Mouse (Mus musculus) thymus, postnatal 25 days (tissue): ENCODE measurements around the gene Thy1.

Experiments used
- DNase-seq: peaks from one replicate; pipeline ENCODE4 v3.0.0; 2022

Gene Thy1

DNA sequence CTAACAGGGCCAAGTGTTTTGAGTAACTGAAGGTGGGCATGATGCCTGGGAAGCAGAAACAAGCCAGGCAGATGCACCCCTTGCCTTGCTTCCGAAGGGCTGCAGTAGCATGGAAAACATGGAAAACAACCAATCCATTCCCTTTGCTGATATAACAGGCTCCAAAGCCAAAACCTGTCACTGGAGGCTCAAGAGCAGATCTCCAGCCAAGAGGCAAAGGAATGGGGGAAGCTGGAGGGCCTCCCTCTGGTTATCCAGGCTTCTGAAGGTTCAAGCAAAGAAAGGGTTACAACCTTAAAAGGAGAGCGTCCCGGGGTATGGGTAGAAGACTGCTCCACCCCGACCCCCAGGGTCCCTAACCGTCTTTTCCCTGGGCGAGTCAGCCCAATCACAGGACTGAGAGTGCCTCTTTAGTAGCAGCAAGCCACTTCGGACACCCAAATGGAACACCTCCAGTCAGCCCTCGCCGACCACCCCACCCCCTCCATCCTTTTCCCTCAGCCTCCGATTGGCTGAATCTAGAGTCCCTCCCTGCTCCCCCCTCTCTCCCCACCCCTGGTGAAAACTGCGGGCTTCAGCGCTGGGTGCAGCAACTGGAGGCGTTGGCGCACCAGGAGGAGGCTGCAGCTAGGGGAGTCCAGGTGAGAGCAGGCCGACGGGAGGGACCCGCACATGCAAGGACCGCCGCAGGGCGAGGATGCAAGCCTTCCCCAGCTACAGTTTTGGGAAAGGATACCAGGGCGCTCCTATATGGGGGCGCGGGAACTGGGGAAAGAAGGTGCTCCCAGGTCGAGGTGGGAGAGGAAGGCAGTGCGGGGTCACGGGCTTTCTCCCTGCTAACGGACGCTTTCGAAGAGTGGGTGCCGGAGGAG, at the start of gene Thy1:
Gene Thy1 (plus strand): TSS at position 549 of the 872 bp plus-strand sequence.
- peak; percentile 87 for DNase-seq

DNA sequence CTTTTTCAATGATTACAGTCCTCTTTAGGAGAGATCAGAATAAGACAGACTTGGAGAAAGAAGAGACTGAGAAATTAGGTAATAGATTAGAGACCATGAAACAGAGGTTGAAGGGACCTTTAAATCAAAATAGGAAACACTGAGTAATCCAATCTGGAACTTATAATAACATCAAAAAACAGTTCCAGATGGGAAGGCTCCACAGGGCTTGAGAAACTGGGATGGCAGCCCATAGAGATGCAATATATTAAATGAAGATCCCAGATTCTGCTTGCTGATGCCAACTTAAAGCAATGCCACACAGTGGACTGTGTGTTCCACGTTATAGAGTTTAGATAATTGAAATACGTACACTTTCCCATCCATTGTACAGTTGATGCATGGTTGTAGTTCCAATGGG, 45.5 kb upstream of the Thy1 start:
- DNase-seq, result no peak

DNA sequence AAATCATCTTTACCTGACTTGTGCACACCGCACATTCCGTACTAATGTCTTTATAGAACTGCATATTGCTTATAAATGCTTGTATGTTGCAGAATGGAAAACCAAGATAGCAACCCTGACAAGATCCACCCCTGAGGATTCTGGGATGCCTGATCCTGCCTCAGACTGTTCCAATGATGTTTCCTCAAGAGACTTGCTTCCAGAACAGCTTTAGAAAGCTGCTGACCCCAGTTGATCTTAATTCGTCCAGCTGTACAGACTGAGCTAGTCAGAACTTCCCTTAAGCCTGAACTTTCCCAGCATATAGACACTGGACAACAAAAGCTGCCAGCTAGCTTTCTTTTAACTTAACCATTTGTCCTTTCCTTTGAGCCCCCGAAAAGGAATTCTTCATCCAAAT, 44.3 kb upstream of the Thy1 start:
- DNase-seq, result no peak

DNA sequence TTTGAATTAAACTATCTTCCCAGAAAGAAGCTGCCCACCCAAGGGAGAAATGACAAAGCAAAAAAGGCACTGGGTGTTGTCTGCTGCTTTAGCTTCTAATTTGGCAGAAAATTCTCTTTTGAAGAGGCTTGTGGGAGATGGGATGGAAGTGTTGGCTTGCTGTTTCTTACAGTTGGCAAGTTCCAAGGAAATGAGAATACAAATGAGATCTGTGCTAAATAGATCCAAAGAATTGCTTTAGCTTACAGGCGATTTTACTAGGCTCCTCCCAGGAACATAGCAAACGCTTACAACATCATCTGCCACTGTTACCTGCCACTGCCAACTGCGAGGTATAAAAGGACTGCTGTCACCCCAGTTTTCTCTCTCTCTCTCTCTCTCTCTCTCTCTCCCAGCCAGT, 38.8 kb upstream of the Thy1 start:
- no peak for DNase-seq

DNA sequence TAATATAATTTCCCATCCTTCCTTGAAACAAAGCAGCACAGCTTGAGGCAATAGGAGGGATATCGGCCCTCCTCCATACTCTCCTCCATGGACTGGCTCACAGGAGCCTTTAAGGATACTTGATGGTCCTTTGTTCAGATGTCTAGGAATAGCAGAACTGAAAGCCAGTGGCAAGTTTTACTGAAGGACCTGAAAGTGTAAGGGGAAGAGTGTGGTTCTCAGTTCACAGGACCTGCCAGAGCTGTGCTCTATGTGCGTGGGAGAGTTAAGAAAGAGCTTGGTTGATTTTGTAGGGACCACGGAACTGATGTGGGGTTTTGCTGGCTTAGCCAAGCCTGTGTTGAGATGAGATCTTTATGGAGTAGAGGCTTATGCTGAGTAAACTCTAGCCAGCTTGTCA, 37.9 kb upstream of the Thy1 start:
- no peak for DNase-seq

DNA sequence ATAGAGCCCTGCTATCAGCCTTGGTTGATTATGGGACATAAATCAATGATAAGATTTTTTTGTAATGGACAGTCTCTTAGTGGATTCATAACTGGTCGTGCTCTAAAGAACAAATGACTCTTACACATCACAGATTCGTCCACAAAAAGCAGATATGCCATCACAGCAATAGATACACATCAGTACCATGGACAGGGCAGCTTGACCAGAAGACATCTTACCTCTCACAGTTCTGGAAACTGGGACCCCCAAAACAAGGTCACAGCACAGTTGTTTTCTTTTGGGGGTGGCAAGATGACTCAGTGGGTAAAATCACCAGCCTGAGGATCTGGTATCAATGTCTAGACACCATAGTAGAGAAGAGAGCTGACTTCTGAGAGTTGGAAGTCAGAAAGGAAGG, 35.9 kb upstream of the Thy1 start:
- DNase-seq, result no peak

DNA sequence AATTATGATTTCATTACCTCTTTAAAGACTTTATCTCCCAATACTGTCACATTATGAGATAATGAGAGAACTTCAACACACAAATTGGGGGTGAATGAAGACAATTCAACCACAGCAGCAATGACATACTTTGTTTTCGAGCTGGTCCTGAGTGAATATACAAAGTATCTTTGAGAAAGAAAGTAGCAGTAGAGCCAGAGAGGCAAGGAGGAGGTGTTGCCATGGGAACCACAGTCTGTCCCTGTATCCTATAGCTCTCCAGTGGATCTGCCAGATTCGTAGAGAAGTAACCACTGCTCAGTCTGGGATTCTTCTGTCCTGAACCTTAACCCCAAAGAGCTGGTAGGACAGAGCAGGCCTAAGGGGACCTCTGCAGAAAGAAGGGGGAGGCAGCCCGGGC, 35.2 kb upstream of the Thy1 start:
- no peak for DNase-seq

DNA sequence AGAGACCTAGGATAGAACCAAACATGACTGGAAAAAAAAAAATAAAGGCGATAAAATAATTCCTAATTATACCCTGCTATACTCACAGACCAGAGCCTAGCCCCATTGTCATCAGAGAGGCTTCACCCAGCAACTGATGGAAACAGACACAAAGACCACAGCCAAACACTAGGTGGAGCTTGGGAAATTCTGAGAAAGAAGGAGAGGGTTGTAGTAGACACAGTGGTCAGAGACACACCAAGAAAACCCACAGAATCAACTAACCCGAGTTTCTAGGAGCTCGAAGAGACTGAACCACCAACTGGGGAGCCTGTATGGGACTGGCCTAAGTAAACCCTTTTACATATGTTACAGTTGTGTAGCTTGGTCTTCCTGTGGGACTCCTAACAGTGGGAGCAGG, 32.3 kb upstream of the Thy1 start:
- DNase-seq, result no peak

DNA sequence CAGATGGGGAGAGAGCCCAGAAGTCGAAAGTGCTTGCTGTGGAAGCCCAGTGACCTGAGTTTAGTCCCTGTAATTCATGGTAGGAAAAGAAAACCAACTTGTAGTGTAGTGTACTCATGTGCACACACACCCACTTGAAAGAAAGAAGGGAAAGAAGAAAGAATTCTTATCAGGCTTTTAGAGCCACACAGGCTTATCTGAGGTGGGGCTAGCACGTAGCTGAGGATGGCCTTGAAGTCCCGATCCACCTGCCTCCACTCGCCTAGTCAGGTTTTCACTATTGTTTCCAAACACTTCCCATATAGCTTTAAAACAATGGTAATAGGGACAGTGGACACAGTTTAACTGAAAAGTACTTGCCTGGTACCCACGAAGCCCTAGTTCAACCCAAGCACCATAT, 31.5 kb upstream of the Thy1 start:
- no peak for DNase-seq

DNA sequence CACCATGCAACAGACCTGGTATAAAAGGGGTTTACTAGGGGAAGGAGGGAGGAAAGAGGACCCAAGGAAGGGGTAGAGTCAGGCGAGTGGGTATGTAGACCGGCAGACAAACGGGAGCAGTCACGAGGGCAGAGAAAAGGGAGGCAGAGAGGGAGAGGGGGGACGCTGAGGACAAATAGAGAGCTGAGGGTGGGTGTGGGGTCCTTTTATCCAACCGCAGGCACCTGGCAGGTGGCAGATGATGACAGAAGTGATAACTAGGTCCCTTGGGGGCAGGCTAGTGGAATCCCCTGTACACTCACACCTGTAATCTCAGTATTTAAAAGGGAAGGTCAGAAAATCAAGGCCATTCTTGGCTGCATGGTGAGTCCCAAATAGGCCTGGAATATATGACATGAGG, 31.0 kb upstream of the Thy1 start:
- peak; percentile 82 for DNase-seq

DNA sequence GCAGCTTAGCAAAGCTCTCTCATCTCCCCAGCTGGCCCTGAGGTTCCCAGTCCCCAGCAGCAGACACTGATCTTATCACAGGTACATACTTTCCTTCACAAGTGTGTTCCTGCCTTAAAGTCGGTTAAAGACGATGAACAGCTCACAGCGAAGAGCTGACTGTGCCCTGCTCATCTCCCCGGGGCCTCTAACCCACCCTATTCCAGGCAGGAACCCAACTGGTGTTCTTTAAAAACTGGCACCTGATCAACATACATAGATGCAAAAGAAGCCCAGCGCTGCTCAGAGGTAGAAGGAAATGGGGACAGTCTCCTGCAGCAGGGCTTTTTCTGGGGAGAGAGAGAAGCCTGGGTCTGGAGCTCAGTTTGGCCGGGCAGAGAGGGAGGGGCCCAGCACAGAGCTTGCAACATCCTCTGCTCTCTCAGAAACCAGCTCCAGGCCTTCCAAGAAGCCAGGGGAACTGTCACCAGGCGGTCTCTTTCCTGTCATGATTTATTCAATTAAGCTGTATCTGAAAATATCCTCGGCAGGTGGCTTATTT, 30.4 kb upstream of the Thy1 start:
- peak; percentile 69 for DNase-seq

DNA sequence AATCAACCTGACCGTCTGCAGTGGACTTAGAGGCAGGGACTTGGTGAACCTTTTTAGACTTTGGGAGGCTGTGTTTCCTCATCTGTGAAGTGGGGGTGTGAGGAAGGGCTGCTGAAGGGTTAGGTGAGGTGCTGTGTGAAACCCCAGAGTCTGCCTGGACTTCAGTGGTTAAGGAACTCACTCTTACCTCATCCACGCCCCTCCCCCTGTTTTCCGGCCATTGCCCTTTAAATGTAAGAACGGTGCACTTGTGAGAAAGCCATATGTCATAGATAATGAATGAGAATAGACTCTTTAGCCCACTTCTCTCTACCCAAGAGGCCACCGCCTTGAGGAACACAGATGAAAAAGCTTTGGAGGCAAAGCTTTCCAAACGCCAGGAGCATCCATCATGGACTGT, 29.4 kb upstream of the Thy1 start:
- DNase-seq, result peak; percentile 55

DNA sequence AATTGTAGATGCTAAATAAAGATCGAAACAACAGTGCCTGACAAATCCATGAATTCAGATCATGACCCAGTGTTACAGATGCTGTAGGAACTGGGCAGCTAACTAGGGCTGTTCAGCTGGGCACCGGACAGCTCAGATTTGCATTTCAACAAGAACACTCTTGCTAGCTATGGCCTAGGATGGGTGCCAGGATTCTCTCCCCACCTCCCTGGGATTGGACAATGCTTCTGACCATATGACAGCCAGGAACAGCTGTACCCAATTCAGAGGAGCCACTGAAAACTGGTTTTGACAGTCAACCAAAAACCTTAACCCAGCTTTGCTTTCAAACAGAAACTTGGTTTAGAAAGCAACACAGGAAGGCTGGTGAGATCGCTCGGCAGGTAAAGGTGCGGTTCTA, 26.9 kb upstream of the Thy1 start:
- DNase-seq, result peak; percentile 6

DNA sequence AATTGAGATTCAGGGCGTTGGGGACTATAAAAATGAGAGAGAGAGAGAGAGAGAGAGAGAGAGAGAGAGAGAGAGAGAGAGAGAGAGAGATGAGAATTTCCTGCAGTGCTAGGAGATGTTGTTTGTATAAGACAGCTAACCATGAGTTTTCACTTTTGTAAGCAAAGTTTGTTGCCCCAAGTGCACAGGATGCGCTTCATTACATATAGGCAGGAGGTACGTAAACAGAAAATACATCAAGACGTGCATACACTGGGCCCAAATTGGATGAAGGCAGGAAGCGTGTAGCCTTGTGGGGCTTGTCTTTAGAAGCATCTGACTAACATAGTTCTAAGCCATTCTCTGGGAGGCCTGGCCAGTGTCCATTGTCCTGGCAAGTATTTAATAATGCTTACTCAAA, 25.3 kb upstream of the Thy1 start:
- peak; percentile 45 for DNase-seq

DNA sequence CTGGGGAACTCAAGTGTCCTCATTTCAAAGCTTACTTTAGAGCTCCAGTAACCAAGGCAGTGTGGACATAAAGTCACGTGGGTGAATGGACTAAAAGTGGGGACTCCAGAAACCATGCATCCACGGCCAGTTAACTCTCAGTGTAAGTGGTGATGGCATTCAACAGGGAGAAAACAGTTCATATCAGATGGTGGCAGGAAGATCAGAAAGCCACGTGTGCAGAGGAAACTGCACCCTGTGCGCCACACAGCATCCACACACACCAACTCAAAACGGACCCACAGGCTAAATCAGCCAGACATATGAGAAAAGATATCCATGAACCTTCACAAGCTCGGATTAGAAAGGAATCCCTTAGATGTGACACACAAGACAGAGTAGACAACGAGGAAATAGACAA, 23.2 kb upstream of the Thy1 start:
- DNase-seq, result peak; percentile 71

DNA sequence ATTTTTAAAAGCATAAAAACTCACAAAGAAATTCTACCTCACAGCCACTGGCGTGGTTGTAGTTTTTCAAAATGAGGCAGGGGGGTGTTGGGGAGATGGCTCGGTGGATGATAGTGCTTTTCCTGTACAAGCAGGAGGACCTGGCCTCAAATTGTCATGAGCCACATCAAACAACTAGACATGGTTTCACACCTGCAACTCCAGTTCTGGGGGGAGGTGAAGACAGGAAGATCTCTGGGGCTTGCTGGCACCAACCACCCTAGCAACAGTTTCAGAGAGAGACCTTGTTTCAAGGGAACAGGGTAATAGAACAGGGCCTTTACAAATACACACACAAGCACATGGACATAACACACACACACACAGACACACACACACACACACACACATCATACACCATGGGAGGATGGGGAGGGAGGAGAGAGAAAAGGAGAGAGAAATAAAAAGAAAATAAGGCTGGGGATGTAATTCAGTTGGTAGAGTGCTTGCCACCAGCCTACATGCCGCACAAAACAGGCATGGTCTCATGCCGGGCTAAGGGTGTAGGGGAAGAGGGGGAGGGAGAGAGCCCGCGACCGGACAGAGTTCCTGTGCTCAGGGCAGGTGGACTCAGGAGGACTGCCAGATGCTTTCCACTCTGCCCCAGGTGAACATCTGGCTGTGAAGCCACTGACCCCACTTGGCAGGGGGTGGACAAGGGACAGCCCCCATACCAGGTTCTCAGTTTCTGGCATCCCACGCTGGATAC, 20.9 kb upstream of the Thy1 start:
- peak; percentile 82 for DNase-seq

DNA sequence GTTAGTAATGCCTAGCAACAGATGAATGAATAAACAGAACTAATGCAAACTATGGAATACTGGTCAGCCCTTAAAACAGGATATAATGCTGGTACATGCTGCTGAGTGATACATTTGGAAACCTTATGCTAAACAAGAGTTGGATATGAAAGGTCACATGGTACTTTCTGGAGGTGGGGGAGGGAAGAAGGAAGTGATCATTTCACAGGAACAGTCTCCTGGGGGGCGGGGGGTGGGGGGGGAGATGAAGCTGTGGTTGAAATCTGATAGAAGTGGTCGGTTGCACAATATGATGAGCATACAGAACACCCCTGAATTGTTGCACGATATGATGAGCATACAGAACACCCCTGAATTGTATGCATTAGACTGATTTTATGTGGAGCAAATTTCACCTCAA, 19.1 kb upstream of the Thy1 start:
- DNase-seq, result no peak

DNA sequence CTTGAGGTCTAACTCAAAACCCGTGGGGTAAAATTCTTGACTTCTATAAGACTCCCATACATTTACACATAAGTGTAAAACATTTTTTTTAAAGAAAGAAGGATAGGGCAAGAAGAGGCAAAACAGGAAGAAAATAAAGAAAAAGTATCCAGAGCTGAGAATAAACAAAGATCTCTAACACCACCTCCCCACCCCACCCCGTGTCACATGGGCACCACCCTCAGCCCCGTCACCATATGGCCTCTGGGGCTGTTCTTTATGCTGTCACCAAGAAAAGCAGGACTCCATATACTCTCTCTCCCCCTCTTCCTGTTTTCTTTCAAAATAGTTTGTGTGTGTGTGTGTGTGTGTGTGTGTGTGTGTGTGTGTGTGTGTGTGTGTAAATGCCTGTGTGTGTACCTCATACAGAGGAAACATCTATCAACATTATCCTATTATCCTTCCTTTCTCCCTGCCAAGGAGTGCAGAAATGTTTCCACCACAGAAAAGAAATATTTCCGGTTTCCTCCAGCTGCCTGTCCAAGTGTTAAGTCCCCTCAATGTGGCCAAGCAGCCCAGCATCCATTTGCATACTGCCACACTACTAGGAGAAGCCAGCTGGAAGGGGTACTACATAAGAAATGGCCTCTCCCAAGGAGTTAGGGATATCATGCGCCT, 13.5 kb upstream of the Thy1 start:
- peak; percentile 70 for DNase-seq

DNA sequence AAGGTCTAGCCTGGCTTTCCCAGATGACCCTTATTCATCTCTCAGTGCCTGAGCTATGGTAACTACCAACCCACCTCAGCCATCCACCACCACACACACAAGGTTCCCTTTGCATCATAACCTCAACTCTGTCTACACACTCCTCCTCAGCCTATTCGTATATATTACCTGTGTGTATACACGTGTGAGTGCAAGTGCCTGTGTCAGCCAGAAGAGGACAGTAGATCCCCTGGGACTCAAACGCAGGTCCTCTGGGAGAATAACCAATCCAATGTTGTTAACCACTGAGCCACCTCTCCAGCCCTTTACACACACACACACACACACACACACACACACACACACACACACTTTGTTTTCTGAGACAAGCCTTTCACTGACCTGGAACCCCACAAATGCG, 12.5 kb upstream of the Thy1 start:
- DNase-seq, result no peak

DNA sequence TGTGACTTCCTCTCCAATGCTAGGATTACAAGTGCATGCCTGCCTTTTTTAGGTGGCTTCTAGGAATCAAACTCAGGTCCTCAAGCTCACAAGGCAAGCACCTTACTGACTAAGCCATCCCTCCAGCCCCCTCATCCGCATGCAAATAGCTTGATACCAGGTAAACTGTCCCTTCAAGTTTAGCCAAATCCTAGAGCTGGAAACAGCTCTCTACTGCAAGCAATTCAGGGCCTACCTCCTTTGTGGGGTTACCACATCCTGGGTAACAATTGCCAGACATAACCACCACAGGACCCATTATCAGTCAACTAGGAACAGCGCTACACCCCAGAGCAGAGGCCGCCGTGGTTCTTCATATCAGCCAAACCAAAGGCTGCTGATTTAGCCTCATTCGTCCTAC, 12.1 kb upstream of the Thy1 start:
- DNase-seq, result peak; percentile 75

DNA sequence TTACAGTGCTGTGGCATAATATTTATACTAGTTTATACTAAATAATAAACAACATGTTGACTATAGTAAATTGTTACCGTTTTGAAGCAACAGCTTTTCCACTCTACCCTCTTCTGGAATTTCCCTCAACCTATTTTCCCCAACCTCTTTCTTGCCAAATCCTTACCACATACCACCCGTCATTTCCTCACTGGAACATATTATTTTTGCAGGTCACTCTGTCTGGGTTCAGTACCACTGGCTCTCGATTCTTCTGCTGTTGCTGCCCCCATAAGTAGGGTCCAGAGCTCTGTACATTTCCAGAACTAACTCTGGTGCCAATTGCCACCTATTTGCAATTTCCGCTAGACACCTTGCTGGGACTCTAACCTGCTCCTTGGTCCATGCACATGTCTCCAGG, 11.2 kb upstream of the Thy1 start:
- no peak for DNase-seq

DNA sequence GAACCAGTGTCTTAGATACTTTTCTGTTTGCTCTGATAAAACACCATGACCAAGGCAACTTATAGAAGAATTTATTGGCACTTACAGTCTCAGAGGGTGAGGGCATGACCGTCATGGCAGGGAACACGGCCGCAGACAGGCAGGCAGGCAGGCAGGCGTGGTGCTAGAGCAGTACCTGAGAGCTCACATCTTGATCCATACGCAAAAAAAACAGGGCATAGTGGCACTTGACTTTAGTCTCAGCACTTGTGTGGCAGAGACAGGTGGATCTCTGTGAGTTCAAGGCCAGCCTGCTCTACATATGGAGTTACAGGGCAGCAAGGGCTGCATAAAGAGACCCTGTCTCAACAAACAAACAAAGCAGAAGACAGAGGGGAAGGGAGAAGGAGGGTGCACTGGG, 9.9 kb upstream of the Thy1 start:
- DNase-seq, result no peak

DNA sequence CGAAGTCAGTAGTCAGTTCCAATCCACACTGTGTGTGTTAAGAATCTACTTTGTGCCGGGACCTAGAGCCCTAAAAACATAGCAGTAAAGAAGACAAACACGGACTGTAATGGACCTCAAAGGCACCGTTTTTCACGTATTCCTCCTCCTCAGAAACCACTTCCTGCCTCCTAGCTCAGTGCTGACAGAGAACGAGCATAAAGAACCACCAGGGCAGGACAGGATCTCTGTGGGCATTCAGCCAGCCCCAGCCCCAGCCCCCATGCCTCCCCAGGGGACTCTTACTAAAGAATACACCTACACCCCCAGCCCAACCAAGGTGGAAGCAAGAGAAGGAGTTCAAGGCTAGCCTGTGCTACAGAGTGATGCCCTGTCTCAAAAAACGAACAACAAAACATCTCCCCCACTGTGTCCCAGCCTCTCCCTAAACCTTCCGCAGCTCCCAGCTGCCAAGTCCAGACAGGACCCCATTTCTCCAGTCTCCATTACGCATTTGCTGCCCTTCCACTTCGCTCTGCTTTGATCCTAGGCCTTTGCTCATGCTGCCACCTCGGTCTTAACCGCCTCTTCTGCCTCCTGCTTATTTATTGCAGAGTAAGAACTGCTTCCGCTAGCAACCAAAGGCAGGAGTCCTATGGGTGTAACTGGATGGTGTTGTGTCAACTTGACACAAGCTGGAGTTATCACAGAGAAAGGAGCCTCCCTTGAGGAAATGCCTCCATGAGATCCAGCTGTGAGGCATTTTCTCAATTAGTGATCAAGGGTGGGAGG, 9.0 kb upstream of the Thy1 start:
- peak; percentile 68 for DNase-seq
